Mouse (Mus musculus) kidney, embryonic 16.5 days (tissue): ENCODE measurements at regions not wholly inside any gene's neighbourhood (a gene's known extent, or its start where the extent isn't known, plus 50 kb on each side); places are given as distances from the start of the nearest gene placed in this dataset.

ENCODE experiments used
- ATAC-seq: fragments of 200-750 bp; cut with Nextera tagmentation; 2 replicates; pipeline ENCODE4 v1.8.0; 2017; ENCODE audit warnings: moderate TSS enrichment; ENCODE audit not compliant: low FRiP score, low TSS enrichment
- H3K27ac ChIP-seq: fragments of 300-500 bp; sonication (generic); 2 replicates; pipeline ENCODE4 v1.5.1; 2014; ENCODE audit warnings: low read length
- H3K27me3 ChIP-seq: fragments of 300-500 bp; sonication (generic); 2 replicates; pipeline ENCODE4 v1.6.1; 2014; ENCODE audit warnings: low read length, control low read depth, mixed read lengths; ENCODE audit not compliant: insufficient read depth
- H3K36me3 ChIP-seq: fragments of 300-500 bp; sonication (generic); 2 replicates; pipeline ENCODE4 v1.6.1; 2014; ENCODE audit warnings: low read length, control low read depth, mixed read lengths; ENCODE audit not compliant: insufficient read depth
- H3K4me1 ChIP-seq: fragments of 300-500 bp; sonication (generic); 2 replicates; pipeline ENCODE4 v1.6.1; 2014; ENCODE audit warnings: low read length, control low read depth, mixed read lengths; ENCODE audit not compliant: insufficient read depth
- H3K4me2 ChIP-seq: fragments of 300-500 bp; sonication (generic); replicated peaks from 2 replicates; pipeline ENCODE4 v1.6.1; 2014; ENCODE audit warnings: low read depth, low read length
- H3K4me3 ChIP-seq: fragments of 300-500 bp; sonication (generic); 2 replicates; pipeline ENCODE4 v1.5.1; 2014; ENCODE audit warnings: mild to moderate bottlenecking, low read length
- H3K9ac ChIP-seq: fragments of 300-500 bp; sonication (generic); replicated peaks from 2 replicates; pipeline ENCODE4 v1.6.1; 2014; ENCODE audit warnings: low read length
- H3K9me3 ChIP-seq: fragments of 300-500 bp; sonication (generic); 2 replicates; pipeline ENCODE4 v1.6.1; 2016; ENCODE audit warnings: low read length, control low read depth
- WGBS: fragments of 180-500 bp; shearing (Covaris S2); extraction: QIAGEN DNeasy Blood & Tissue Kit; methylation state at CpG from one replicate; pipeline ENCODE4 v1.1.7; 2014; 5-methylcytosine and 5-hydroxymethylcytosine counted together

GRCm38 (mm10) chr8:25463532-25463931, 639.4 kb upstream of the Adam5 start:
- Histone ChIP-seq H3K4me2 (no peak overlapping the region), H3K36me3 (no peaks in the 10 kb centered on the region), H3K27me3 (no peaks in the 10 kb centered on the region), H3K9me3 (no peaks in the 10 kb centered on the region), H3K4me3 (no peak overlapping the region), H3K4me1 (peaks cover 22% of the 10 kb centered on the region), H3K9ac (0 out of 2 replicates have a peak overlapping the region, but pooled peaks have one; percentile 13), H3K27ac (peak overlapping the region; percentile 41; the same call in 1 of the 2 replicates)
- no peak for ATAC-seq
- WGBS: 52% methylated on average over 9 of the region's 9 CpGs

GRCm38 (mm10) chr8:25462492-25462891, 638.3 kb upstream of the Adam5 start:
- Histone ChIP-seq H3K9me3 (no peaks in the 10 kb centered on the region), H3K9ac (no peak overlapping the region), H3K4me1 (peaks cover 22% of the 10 kb centered on the region), H3K36me3 (no peaks in the 10 kb centered on the region), H3K27me3 (no peaks in the 10 kb centered on the region), H3K4me3 (no peak overlapping the region), H3K4me2 (no peak overlapping the region), H3K27ac (no peak overlapping the region; the same call in 1 of the 2 replicates)
- ATAC-seq: no peak
- WGBS: 36% methylated on average over 4 of the region's 4 CpGs

- Histone ChIP-seq H3K9me3 (no peaks in the 10 kb centered on the region), H3K4me1 (no peaks in the 10 kb centered on the region), H3K27ac (no peak overlapping the region), H3K4me2 (no peak overlapping the region), H3K36me3 (no peaks in the 10 kb centered on the region), H3K27me3 (no peaks in the 10 kb centered on the region), H3K4me3 (no peak overlapping the region), H3K9ac (no peak overlapping the region)
- WGBS: 67% methylated on average over 6 of the region's 6 CpGs
- ATAC-seq: no peak
These were observed 631.5 kb upstream of the Adam5 start for GRCm38 (mm10) chr8:25455644-25456043.

- Histone ChIP-seq H3K9ac (no peak overlapping the region), H3K4me1 (no peaks in the 10 kb centered on the region), H3K4me2 (no peak overlapping the region), H3K27ac (no peak overlapping the region), H3K36me3 (no peaks in the 10 kb centered on the region), H3K27me3 (no peaks in the 10 kb centered on the region), H3K4me3 (no peak overlapping the region), H3K9me3 (no peaks in the 10 kb centered on the region)
- WGBS: 74% methylated on average over 1 of the region's 1 CpGs
- no peak for ATAC-seq
These were observed 630.8 kb upstream of the Adam5 start for GRCm38 (mm10) chr8:25454972-25455371.

- H3K9ac ChIP-seq: no peak overlapping the region
- 93% methylated on average over 9 of the region's 9 CpGs for WGBS
- H3K4me1 ChIP-seq: no peaks in the 10 kb centered on the region
- H3K4me3 ChIP-seq: no peak overlapping the region
- no peaks in the 10 kb centered on the region for H3K27me3 ChIP-seq
- no peaks in the 10 kb centered on the region for H3K9me3 ChIP-seq
- no peak overlapping the region for H3K4me2 ChIP-seq
- no peaks in the 10 kb centered on the region for H3K36me3 ChIP-seq
- H3K27ac ChIP-seq: no peak overlapping the region
- ATAC-seq: no peak
These were observed 629.7 kb upstream of the Adam5 start for GRCm38 (mm10) chr8:25453826-25454225.

- no peak overlapping the region for H3K27ac ChIP-seq
- no peak for ATAC-seq
- H3K9me3 ChIP-seq: no peaks in the 10 kb centered on the region
- no peaks in the 10 kb centered on the region for H3K27me3 ChIP-seq
- no peak overlapping the region for H3K4me2 ChIP-seq
- no peaks in the 10 kb centered on the region for H3K36me3 ChIP-seq
- no peak overlapping the region for H3K4me3 ChIP-seq
- H3K9ac ChIP-seq: no peak overlapping the region
- 0 out of 2 replicates have a peak, but pooled peaks cover 3% of the 10 kb centered on the region for H3K4me1 ChIP-seq
These were observed 626.4 kb upstream of the Adam5 start for GRCm38 (mm10) chr8:25450544-25450943.

GRCm38 (mm10) chr8:25449590-25449989, 625.4 kb upstream of the Adam5 start:
- no peak overlapping the region for H3K4me3 ChIP-seq
- H3K4me2 ChIP-seq: no peak overlapping the region
- no peak overlapping the region for H3K27ac ChIP-seq
- 45% methylated on average over 4 of the region's 4 CpGs for WGBS
- no peak overlapping the region for H3K9ac ChIP-seq
- H3K27me3 ChIP-seq: no peaks in the 10 kb centered on the region
- peak; percentile 67 for ATAC-seq
- no peaks in the 10 kb centered on the region for H3K9me3 ChIP-seq
- H3K36me3 ChIP-seq: no peaks in the 10 kb centered on the region
- H3K4me1 ChIP-seq: 0 out of 2 replicates have a peak, but pooled peaks cover 3% of the 10 kb centered on the region

- no peaks in the 10 kb centered on the region for H3K36me3 ChIP-seq
- H3K4me2 ChIP-seq: no peak overlapping the region
- no peaks in the 10 kb centered on the region for H3K27me3 ChIP-seq
- H3K4me3 ChIP-seq: no peak overlapping the region
- no peak overlapping the region for H3K9ac ChIP-seq
- no peak overlapping the region for H3K27ac ChIP-seq
- H3K9me3 ChIP-seq: no peaks in the 10 kb centered on the region
- WGBS: 53% methylated on average over 4 of the region's 4 CpGs
- 0 out of 2 replicates have a peak, but pooled peaks cover 3% of the 10 kb centered on the region for H3K4me1 ChIP-seq
- ATAC-seq: no peak
These were observed 623.7 kb upstream of the Adam5 start for GRCm38 (mm10) chr8:25447900-25448299.

GRCm38 (mm10) chr8:25445968-25446367, 621.8 kb upstream of the Adam5 start:
- Histone ChIP-seq H3K9me3 (no peaks in the 10 kb centered on the region), H3K4me3 (no peak overlapping the region), H3K36me3 (no peaks in the 10 kb centered on the region), H3K4me1 (peaks cover 10% of the 10 kb centered on the region), H3K27ac (no peak overlapping the region), H3K9ac (no peak overlapping the region), H3K4me2 (no peak overlapping the region), H3K27me3 (no peaks in the 10 kb centered on the region)
- WGBS: 95% methylated on average over 1 of the region's 1 CpGs
- no peak for ATAC-seq

- Histone ChIP-seq H3K4me3 (no peak overlapping the region), H3K27ac (no peak overlapping the region), H3K9ac (no peak overlapping the region), H3K4me1 (peaks cover 19% of the 10 kb centered on the region), H3K36me3 (no peaks in the 10 kb centered on the region), H3K9me3 (no peaks in the 10 kb centered on the region), H3K4me2 (no peak overlapping the region), H3K27me3 (no peaks in the 10 kb centered on the region)
- ATAC-seq: no peak
- 77% methylated on average over 5 of the region's 5 CpGs for WGBS
These were observed 620.9 kb upstream of the Adam5 start for GRCm38 (mm10) chr8:25445054-25445453.
